Mouse (Mus musculus): Measurements from ENCODE around the gene 4930474N05Rik.

Gene 4930474N05Rik

DNA sequence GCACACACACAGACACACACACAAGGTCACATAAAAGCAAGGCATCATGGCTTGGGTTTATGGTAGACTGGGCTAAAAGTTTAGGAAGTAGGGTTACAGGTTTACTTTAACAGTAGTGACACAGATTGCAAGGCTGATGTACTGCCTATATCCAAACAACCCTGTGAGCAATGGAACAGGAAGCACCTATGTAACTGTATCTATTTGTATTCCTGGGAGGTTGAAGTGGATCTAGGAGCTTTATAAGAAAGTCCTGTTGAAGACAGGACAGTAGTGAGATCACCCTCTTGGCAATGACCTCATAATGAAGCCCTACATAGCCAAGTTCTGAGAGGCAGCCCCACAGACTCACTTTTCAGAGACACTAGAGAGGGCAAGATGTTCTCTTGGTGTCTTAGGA is at the start of gene 4930474N05Rik:
TSS of gene 4930474N05Rik (plus strand) at position 301 of the 400 bp plus-strand sequence.
- no peak for DNase-seq

- DNase-seq: no peak
Observed at GRCm38 (mm10) chr14:36048746-36049391, 45.8 kb upstream of the 4930474N05Rik start.

DNA sequence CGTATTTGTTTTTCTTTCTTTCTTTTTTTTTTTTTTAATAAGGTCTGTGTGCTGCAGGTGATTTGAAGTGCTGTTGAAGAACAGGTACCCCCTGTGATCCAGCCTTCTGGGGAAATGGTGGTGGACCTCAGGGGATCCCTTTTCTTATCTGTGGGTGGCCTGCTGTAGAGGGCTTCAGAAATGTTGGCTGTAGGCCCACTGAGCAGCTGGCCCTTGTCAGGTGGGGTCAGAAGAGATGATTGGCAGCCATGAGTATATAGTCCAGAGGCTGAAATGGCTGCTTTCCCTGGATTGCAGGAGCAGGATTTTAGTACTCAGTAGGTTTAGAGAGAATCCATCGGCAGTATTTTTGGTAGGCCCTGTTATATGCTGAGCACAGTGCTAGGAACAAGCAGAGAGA is 41.4 kb upstream of the 4930474N05Rik start:
- no peak for DNase-seq

GRCm38 (mm10) chr14:36098528-36098927 is 3.8 kb downstream of the 4930474N05Rik start:
- DNase-seq: no peak

DNA sequence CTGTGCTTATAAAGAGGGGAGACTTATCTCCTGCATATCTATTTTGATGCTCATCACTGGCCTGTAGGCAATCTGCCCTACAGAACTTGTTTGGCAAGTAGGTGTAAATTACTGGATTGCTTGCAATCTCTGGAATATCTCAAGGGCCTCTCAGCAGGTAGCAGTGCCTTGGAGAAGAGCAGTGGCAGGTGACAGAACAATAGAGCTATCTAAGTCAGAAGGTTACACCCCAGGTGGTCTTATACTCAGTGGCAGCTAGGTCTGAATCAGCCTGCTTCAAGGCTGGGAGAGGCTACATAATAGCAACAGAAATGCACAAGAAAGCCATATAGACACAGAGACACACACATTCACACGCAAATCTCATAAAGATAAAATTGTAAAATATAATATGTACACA is 4.9 kb downstream of the 4930474N05Rik start:
- no peak for DNase-seq

- no peak for DNase-seq
Observed at GRCm38 (mm10) chr14:36100731-36101130, 6.0 kb downstream of the 4930474N05Rik start.

DNA sequence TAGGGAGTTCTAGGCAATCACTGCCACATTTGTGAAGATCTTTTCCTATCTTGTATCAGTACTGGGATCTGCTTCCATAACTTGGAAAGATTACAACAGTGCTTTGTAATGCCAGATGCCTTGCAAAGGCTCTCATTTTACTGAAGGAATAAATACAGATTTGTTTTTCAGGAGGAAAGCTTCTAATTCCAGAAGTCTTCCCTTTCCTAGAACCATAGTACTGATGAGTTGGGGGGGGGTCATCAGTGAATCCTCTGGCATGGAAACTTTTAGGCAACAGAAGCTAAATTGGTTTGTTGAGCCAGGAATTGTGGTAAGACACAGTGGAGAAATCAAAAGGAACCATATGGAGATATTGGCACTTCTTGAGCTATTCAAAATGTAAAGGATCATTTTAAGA is 19.8 kb downstream of the 4930474N05Rik start:
- no peak for DNase-seq

GRCm38 (mm10) chr14:36123775-36124335 is 29.1 kb downstream of the 4930474N05Rik start:
- no peak for DNase-seq

DNA sequence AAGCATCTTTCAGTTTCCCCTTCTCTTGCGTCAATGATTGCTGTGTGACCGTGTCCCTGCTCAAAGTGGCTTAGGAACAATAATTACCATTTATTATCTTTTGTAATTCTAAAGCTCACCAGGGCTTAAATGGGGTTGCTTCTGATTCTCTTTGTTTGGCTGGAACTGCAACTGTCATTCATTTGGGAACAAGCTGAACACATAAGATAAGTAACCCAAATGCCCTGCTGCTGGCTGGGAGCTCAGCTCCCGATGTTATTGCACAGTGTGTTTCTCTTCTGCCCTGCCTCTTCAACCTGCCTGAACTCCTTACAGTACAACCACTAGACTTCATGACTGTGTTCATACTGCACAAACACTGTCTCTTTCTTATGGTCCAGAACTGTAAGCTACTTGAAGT is 41.0 kb downstream of the 4930474N05Rik start:
- DNase-seq: no peak

DNA sequence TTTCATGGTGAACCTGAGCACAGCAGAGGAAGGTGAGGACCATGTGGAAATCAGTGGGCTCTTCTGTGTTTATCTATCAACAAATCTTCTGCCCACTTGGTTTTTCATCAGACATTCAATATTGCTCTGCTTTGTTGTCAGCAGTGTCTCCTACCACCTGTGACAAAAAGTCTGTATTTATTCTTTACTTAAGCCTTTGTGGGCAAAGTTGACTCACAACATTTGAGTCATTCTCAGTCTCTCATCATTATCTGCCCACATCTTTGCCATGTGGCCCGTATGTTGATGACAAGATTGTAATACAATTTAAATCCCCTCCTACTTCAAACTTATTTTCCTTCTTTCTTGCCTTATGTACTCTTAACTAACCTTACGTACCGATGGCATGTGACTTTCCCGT is 43.0 kb downstream of the 4930474N05Rik start:
- DNase-seq: no peak

DNA sequence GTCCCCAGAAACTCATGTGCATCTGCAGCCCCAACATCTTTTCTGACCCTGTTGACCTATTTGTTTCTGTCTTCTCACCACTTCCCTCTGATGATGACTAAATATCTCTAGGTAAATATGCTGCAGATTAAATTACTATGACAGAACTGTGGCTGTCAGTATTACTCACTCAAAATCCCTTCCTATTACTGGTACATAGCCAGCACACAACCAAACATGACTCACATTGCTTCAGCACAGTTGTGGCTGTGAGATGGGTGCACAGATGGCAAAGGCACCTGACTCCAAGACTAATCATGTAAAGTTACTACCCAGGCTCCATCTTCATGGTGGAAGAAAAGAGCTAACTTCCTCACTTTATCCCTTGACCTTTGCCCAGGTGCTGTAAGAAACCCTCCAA is 50.5 kb downstream of the 4930474N05Rik start:
- DNase-seq: no peak

Data from cerebellum, adult 9-11 months (tissue).